Mouse (Mus musculus) heart, embryonic 16.5 days (tissue): ENCODE results near the gene Gpr34. TPM values are rescaled to one million over a fixed set of nuclear protein-coding genes. Genes with fewer than 3 reads are reported as not detected.

Experiments used
- ATAC-seq: fragments of 200-750 bp; cut with Nextera tagmentation; replicated peaks from 2 replicates; pipeline ENCODE4 v1.8.0; 2017; ENCODE audit warnings: moderate number of reproducible peaks; ENCODE audit not compliant: insufficient read depth, low FRiP score; ENCODE audit errors: extremely low read depth
- H3K27ac ChIP-seq: fragments of 300-500 bp; sonication (generic); 2 replicates; pipeline ENCODE4 v1.5.1; 2014; ENCODE audit warnings: mild to moderate bottlenecking, low read length, control low read depth, moderate library complexity
- H3K27me3 ChIP-seq: fragments of 300-500 bp; sonication (generic); 2 replicates; pipeline ENCODE4 v1.6.1; 2014; ENCODE audit warnings: low read length, mixed read lengths; ENCODE audit not compliant: control insufficient read depth, insufficient read depth
- H3K36me3 ChIP-seq: fragments of 300-500 bp; sonication (generic); 2 replicates; pipeline ENCODE4 v1.6.1; 2014; ENCODE audit not compliant: control insufficient read depth, insufficient read depth
- H3K4me1 ChIP-seq: fragments of 300-500 bp; sonication (generic); 2 replicates; pipeline ENCODE4 v1.6.1; 2014; ENCODE audit warnings: low read length, mixed read lengths; ENCODE audit not compliant: control insufficient read depth, insufficient read depth
- H3K4me2 ChIP-seq: fragments of 300-500 bp; sonication (generic); 2 replicates; pipeline ENCODE4 v1.6.1; 2014; ENCODE audit warnings: low read depth, mild to moderate bottlenecking, control low read depth, low read length
- H3K4me3 ChIP-seq: fragments of 300-500 bp; sonication (generic); 2 replicates; pipeline ENCODE4 v1.5.1; 2014; ENCODE audit warnings: mild to moderate bottlenecking, control low read depth, low read length
- H3K9ac ChIP-seq: fragments of 300-500 bp; sonication (generic); 2 replicates; pipeline ENCODE4 v1.6.1; 2014; ENCODE audit warnings: low read length, control low read depth
- H3K9me3 ChIP-seq: fragments of 300-500 bp; sonication (generic); replicated peaks from 2 replicates; pipeline ENCODE4 v1.6.1; 2016; ENCODE audit warnings: low read length; ENCODE audit not compliant: control insufficient read depth
- WGBS: fragments of 180-500 bp; shearing (Covaris S2); extraction: QIAGEN DNeasy Blood & Tissue Kit; methylation state at CpG from one replicate; pipeline ENCODE4 v1.1.7; 2014; 5-methylcytosine and 5-hydroxymethylcytosine counted together
- polyA plus RNA-seq: library from polyadenylated mRNA; unstranded; fragments of >200 nt; fragmentation: Nextera tagmentation; extraction: Ambion mirVana; gene quantifications from 2 replicates; pipeline ENCODE4 v1.2.1, GENCODE M21; 2015

Gene Gpr34
- polyA plus RNA-seq: 1.3 and 1.4 TPM in 2 replicates

DNA sequence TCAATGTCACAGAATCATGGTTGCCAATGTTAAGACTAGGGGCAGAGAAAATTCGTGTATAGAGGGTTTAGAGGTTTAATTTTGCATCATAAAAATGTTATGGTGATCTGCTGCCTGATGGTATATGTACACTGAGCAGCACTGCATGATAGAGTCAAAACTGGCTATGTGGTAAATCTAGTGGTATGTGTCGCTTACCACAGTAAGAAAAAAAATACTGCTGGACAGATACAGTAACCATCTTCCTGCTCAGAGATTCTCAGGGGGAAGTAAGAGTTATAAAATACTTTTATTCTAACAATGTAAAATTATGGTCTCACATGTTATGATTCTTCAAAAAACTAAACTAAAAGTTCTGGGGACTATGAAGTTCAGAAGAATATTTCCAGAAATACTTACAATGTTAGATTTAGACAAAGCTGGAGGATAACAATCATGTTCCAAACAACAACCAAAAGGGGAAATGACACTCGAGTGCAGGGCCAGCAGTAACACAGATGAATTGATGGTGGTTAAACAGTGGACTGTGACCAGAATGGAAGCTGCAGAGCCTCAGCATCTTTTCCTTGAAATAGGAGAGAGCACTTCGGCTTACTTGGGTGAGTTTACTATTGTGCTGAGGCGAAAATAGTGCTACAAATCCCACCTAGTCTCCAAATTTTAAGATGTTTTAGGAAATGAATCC lies at the start of gene Gpr34:
Gpr34 (plus strand) TSS at position 491 of the 685 bp plus-strand sequence.
- ATAC-seq: no peak
- no peak within 1 kb of the TSS for H3K4me3 ChIP-seq
- H3K4me1 ChIP-seq: no peaks in the 10 kb centered on the region
- WGBS: 63% methylated on average over 5 of the region's 5 CpGs
- no peaks in the 10 kb centered on the region for H3K9me3 ChIP-seq
- no peak within 1 kb of the TSS for H3K4me2 ChIP-seq
- no peaks in the 10 kb centered on the region for H3K36me3 ChIP-seq
- H3K27me3 ChIP-seq: no peaks in the 10 kb centered on the region
- no peak within 1 kb of the TSS for H3K27ac ChIP-seq
- no peak within 1 kb of the TSS for H3K9ac ChIP-seq

- Histone ChIP-seq H3K36me3 (no peaks in the 10 kb centered on the region), H3K4me2 (no peak overlapping the region), H3K4me1 (no peaks in the 10 kb centered on the region), H3K4me3 (no peak overlapping the region), H3K27ac (no peak overlapping the region), H3K27me3 (no peaks in the 10 kb centered on the region), H3K9ac (no peak overlapping the region), H3K9me3 (no peaks in the 10 kb centered on the region)
- no peak for ATAC-seq
- 52% methylated on average over 2 of the region's 2 CpGs for WGBS
These were observed 32.5 kb upstream of the Gpr34 start for GRCm38 (mm10) chrX:13599373-13599772.

- Histone ChIP-seq H3K9me3 (no peaks in the 10 kb centered on the region), H3K27me3 (no peaks in the 10 kb centered on the region), H3K27ac (no peak overlapping the region), H3K4me1 (no peaks in the 10 kb centered on the region), H3K4me3 (no peak overlapping the region), H3K4me2 (no peak overlapping the region), H3K36me3 (no peaks in the 10 kb centered on the region), H3K9ac (no peak overlapping the region)
- ATAC-seq: no peak
- WGBS: 52% methylated on average over 1 of the region's 1 CpGs
These were observed 31.9 kb upstream of the Gpr34 start for GRCm38 (mm10) chrX:13599966-13600365.

DNA sequence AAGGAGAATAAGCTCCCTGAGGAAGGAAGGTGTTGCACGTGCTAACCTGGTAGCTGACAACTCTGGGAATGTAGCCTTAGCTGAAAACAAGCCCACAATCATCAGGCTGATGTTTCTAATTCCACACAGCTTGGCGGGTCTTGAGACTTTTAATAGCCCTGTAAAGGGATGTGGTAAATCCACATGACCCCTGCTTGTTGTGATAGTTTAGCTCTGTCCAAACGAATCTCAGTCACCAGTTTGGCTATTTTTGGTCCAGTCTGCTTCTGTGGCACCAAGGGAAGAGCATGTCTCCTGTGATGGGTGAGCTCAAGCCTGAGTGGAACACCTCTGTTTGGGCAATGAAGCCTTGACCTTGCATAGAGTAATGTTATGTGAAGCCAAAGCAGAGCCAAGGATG lies 25.1 kb upstream of the Gpr34 start:
- no peak overlapping the region for H3K27ac ChIP-seq
- 41% methylated on average over 3 of the region's 3 CpGs for WGBS
- 0 out of 2 replicates have a peak, but pooled peaks cover 2% of the 10 kb centered on the region for H3K9me3 ChIP-seq
- no peaks in the 10 kb centered on the region for H3K36me3 ChIP-seq
- no peaks in the 10 kb centered on the region for H3K27me3 ChIP-seq
- no peaks in the 10 kb centered on the region for H3K4me1 ChIP-seq
- no peak overlapping the region for H3K4me3 ChIP-seq
- H3K4me2 ChIP-seq: no peak overlapping the region
- no peak for ATAC-seq
- H3K9ac ChIP-seq: no peak overlapping the region

GRCm38 (mm10) chrX:13607752-13608151 lies 24.1 kb upstream of the Gpr34 start:
- no peak overlapping the region for H3K27ac ChIP-seq
- H3K27me3 ChIP-seq: no peaks in the 10 kb centered on the region
- no peaks in the 10 kb centered on the region for H3K4me1 ChIP-seq
- H3K9me3 ChIP-seq: 0 out of 2 replicates have a peak, but pooled peaks cover 2% of the 10 kb centered on the region
- WGBS: 66% methylated on average over 3 of the region's 3 CpGs
- no peak for ATAC-seq
- H3K4me3 ChIP-seq: no peak overlapping the region
- no peak overlapping the region for H3K4me2 ChIP-seq
- H3K36me3 ChIP-seq: no peaks in the 10 kb centered on the region
- H3K9ac ChIP-seq: no peak overlapping the region

DNA sequence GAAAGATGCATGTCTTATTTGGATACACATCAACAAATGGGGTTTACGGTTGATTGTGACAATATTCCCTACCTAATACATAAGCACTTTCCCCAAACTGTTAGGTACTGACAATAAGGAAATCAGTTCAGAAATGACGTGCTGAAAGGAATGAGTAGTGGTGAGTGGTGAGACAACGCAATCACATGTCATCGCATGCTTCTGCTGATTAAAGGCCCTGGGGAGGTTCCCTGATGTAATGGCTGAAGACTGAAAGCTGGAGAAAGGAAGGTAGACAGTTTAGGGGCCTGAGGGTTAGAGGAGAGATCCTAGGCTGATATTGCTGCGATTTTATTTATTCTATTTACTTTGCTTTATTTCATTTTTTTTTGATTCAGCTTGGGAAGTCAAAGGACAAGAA lies 20.8 kb upstream of the Gpr34 start:
- ATAC-seq: no peak
- H3K4me1 ChIP-seq: no peaks in the 10 kb centered on the region
- 0 out of 2 replicates have a peak, but pooled peaks cover 2% of the 10 kb centered on the region for H3K9me3 ChIP-seq
- H3K27ac ChIP-seq: no peak overlapping the region
- no peak overlapping the region for H3K9ac ChIP-seq
- no peaks in the 10 kb centered on the region for H3K27me3 ChIP-seq
- 64% methylated on average over 5 of the region's 5 CpGs for WGBS
- H3K4me3 ChIP-seq: no peak overlapping the region
- no peaks in the 10 kb centered on the region for H3K36me3 ChIP-seq
- H3K4me2 ChIP-seq: no peak overlapping the region

DNA sequence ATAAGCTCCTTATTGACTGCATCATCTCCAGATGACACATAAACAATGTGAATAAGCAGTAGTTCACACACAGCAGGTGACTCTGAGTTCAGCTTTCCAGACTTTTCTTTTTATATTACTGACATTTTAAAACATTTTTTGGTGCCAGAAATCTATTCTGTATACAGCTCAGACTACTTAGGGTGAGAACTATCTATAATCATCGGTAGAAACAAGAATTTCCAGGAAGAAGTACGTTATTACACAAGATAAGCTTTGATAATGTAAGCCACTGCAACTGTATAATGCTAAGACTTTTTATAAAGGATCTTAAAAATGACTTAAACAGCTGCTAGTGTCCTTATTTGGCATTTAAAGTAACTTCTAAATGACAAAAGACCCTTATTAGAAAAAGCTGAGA lies 19.8 kb upstream of the Gpr34 start:
- H3K4me3 ChIP-seq: no peak overlapping the region
- no peak for ATAC-seq
- 43% methylated on average over 2 of the region's 2 CpGs for WGBS
- H3K4me1 ChIP-seq: no peaks in the 10 kb centered on the region
- no peak overlapping the region for H3K27ac ChIP-seq
- no peak overlapping the region for H3K4me2 ChIP-seq
- H3K9me3 ChIP-seq: 0 out of 2 replicates have a peak, but pooled peaks cover 2% of the 10 kb centered on the region
- no peaks in the 10 kb centered on the region for H3K36me3 ChIP-seq
- H3K27me3 ChIP-seq: no peaks in the 10 kb centered on the region
- H3K9ac ChIP-seq: no peak overlapping the region

GRCm38 (mm10) chrX:13616726-13617125 lies 15.2 kb upstream of the Gpr34 start:
- 39% methylated on average over 1 of the region's 1 CpGs for WGBS
- no peak overlapping the region for H3K4me2 ChIP-seq
- no peak overlapping the region for H3K9ac ChIP-seq

GRCm38 (mm10) chrX:13617294-13617693 lies 14.6 kb upstream of the Gpr34 start:
- Histone ChIP-seq H3K27ac (no peak overlapping the region), H3K36me3 (no peaks in the 10 kb centered on the region), H3K9me3 (no peaks in the 10 kb centered on the region), H3K9ac (no peak overlapping the region), H3K27me3 (no peaks in the 10 kb centered on the region), H3K4me1 (no peaks in the 10 kb centered on the region), H3K4me2 (no peak overlapping the region), H3K4me3 (no peak overlapping the region)
- ATAC-seq: no peak
- WGBS: 97% methylated on average over 1 of the region's 1 CpGs

More at GRCm38 (mm10) chrX:13616726-13617125, 15.2 kb upstream of the Gpr34 start:
- Histone ChIP-seq H3K4me3 (no peak overlapping the region), H3K9me3 (no peaks in the 10 kb centered on the region), H3K36me3 (no peaks in the 10 kb centered on the region), H3K27ac (no peak overlapping the region), H3K4me1 (no peaks in the 10 kb centered on the region), H3K27me3 (no peaks in the 10 kb centered on the region)
- no peak for ATAC-seq
